Mouse (Mus musculus) megakaryocyte, embryonic 14.5 days (primary cell): ENCODE measurements around the gene Nrxn2.

Experiments
- FLI1 ChIP-seq: IDR thresholded peaks from 2 replicates; pipeline ENCODE4 v1.6.1; 2012; ENCODE audit warnings: low read length, inconsistent platforms, mixed read lengths
- GATA1 ChIP-seq: IDR thresholded peaks from 3 replicates; pipeline ENCODE4 v1.6.1; 2012; ENCODE audit warnings: mixed read lengths, low read length, inconsistent platforms, borderline replicate concordance

GRCm38 (mm10) chr19:6560246-6560815, 141.8 kb downstream of the Nrxn2 start:
- no peak for TF ChIP-seq GATA1
- no peak for TF ChIP-seq FLI1
